ENCODE assay signal across 8 mouse cellular contexts in the genomic region with DNA sequence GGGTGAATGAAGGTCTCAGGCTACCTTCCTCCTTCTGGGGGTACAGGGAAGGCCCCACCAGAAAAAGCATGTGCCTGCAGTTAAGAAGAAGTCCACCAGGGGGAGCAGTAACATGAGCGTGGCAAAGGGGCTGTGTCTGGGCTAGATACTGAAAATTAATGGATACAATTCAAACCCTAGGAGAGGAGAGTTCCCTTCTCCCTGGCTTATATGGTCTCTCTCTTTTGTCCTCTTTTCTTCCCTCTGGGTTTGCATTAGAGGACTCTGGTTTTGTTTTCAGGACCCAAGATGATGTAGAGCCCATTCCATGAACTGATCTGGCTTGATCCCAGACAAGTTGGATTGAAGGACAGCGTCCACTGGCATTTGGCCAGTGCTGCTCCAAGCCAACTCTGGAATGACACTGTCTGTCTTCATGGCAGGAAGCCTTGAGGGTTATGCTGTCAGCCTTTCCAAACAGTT.
DNase-seq lines count a peak whose midpoint lies in the region; ATAC-seq lines count a peak whose summit lies in the region.

No protein-coding gene starts in this region.

- 23% methylated on average over 2 of the region's 2 CpGs for WGBS in lung, embryonic 16.5 days

- H3K27ac ChIP-seq in lung, embryonic 16.5 days (ENCODE audit: low read length), result peak overlapping the region; percentile 43

- no peak overlapping the region for H3K4me3 ChIP-seq in lung, embryonic 16.5 days (ENCODE audit: low read length)

- H3K27me3 ChIP-seq in lung, embryonic 16.5 days (ENCODE audit: control insufficient read depth, insufficient read depth, low read depth, low read length), result no peaks in the 10 kb centered on the region

- ATAC-seq in lung, embryonic 16.5 days (ENCODE audit: low read depth), result peak; percentile 85

- H3K9ac ChIP-seq in lung, embryonic 16.5 days (ENCODE audit: low read length), result no peak overlapping the region

- H3K4me2 ChIP-seq in lung, embryonic 16.5 days (ENCODE audit: low read depth, low read length), result no peak overlapping the region

- H3K36me3 ChIP-seq in lung, embryonic 16.5 days (ENCODE audit: control insufficient read depth, insufficient read depth, low read length), result no peaks in the 10 kb centered on the region

- DNase-seq in A20 (ENCODE audit: low read depth, low spot score) (peak; percentile 29), R1 (ENCODE audit: low read depth, low spot score) (peak; percentile 70)
- peak; percentile 86 to 89 for DNase-seq in cerebellum, postnatal 14 days
- DNase-seq in gastrocnemius, postnatal 14 days, result peak; percentile 58
- peak; percentile 40 to 67 for DNase-seq in kidney, postnatal 25 days
- DNase-seq in retina, postnatal 1 day, result peak; percentile 65
- peak; percentile 15 for DNase-seq in urinary bladder, postnatal 10 days (ENCODE audit: low spot score)

- no peaks in the 10 kb centered on the region for H3K9me3 ChIP-seq in lung, embryonic 16.5 days (ENCODE audit: control insufficient read depth, low read length)

- H3K4me1 ChIP-seq in lung, embryonic 16.5 days (replicated peaks; ENCODE audit: control insufficient read depth, insufficient read depth, low read length), result 0 out of 2 replicates have a peak, but pooled peaks cover 3% of the 10 kb centered on the region

- intact Hi-C loops in gastrocnemius, postnatal 14 days (cut with DNase I; ENCODE audit: low total_unique reads), result loop anchor here (10.0 kb wide), 1 partner anchor 191 kb away; a partner anchor contains a TSS

Comparison
In these comparisons a context has a peak if more than half of its experiments do, and no peak if none do; other contexts are left out.
1. DNase-seq: peak in every context shown above with its lines; median percentile 88 in cerebellum, postnatal 14 days; 70 in R1; 65 in retina, postnatal 1 day; 58 in gastrocnemius, postnatal 14 days; 54 in kidney, postnatal 25 days; 29 in A20; 15 in urinary bladder, postnatal 10 days.